Mouse (Mus musculus): ENCODE measurements around the gene Helz.
A peak's percentile ranks its signal among the peaks of the same experiment; 100 is the strongest.

Gene Helz

GRCm38 (mm10) chr11:107624661-107625060 lies 76.9 kb downstream of the Helz start:
- DNase-seq = no peak

GRCm38 (mm10) chr11:107625746-107626145 lies 78.0 kb downstream of the Helz start:
- DNase-seq = no peak

GRCm38 (mm10) chr11:107629504-107629903 lies 81.8 kb downstream of the Helz start:
- DNase-seq = peak; percentile 57

- DNase-seq = no peak
These were observed 82.2 kb downstream of the Helz start for GRCm38 (mm10) chr11:107629951-107630350.

GRCm38 (mm10) chr11:107631124-107631523 lies 83.4 kb downstream of the Helz start:
- no peak for DNase-seq

GRCm38 (mm10) chr11:107633563-107634146 lies 85.9 kb downstream of the Helz start:
- DNase-seq = no peak

- no peak for DNase-seq
These were observed 90.4 kb downstream of the Helz start for GRCm38 (mm10) chr11:107638137-107638536.

- DNase-seq = no peak
These were observed 91.9 kb downstream of the Helz start for GRCm38 (mm10) chr11:107639657-107640056.

GRCm38 (mm10) chr11:107644461-107644860 lies 96.7 kb downstream of the Helz start:
- no peak for DNase-seq

GRCm38 (mm10) chr11:107647330-107647729 lies 99.6 kb downstream of the Helz start:
- no peak for DNase-seq

GRCm38 (mm10) chr11:107648668-107649067 lies 100.9 kb downstream of the Helz start:
- DNase-seq = no peak

GRCm38 (mm10) chr11:107649458-107649857 lies 101.7 kb downstream of the Helz start:
- no peak for DNase-seq

GRCm38 (mm10) chr11:107650422-107651051 lies 102.8 kb downstream of the Helz start:
- DNase-seq = no peak

GRCm38 (mm10) chr11:107651391-107651790 lies 103.7 kb downstream of the Helz start:
- DNase-seq = no peak

GRCm38 (mm10) chr11:107652137-107652536 lies 104.4 kb downstream of the Helz start:
- no peak for DNase-seq

GRCm38 (mm10) chr11:107655538-107655937 lies 107.8 kb downstream of the Helz start:
- DNase-seq = no peak

GRCm38 (mm10) chr11:107657117-107657516 lies 109.4 kb downstream of the Helz start:
- DNase-seq = no peak

GRCm38 (mm10) chr11:107660452-107660851 lies 112.7 kb downstream of the Helz start:
- DNase-seq = no peak

GRCm38 (mm10) chr11:107662666-107663065 lies 114.9 kb downstream of the Helz start:
- DNase-seq = no peak

- DNase-seq = no peak
These were observed 119.8 kb downstream of the Helz start for GRCm38 (mm10) chr11:107667542-107667941.

GRCm38 (mm10) chr11:107668223-107668622 lies 120.5 kb downstream of the Helz start:
- no peak for DNase-seq

- no peak for DNase-seq
These were observed 121.2 kb downstream of the Helz start for GRCm38 (mm10) chr11:107668977-107669376.

- DNase-seq = no peak
These were observed 126.3 kb downstream of the Helz start for GRCm38 (mm10) chr11:107674006-107674405.

GRCm38 (mm10) chr11:107674601-107675000 lies 126.9 kb downstream of the Helz start:
- DNase-seq = no peak

- DNase-seq = no peak
These were observed 127.5 kb downstream of the Helz start for GRCm38 (mm10) chr11:107675246-107675645.

Measured in right cerebral cortex, postnatal 14 days (tissue).